Mouse (Mus musculus) testis, adult 2 months (tissue): ENCODE data around the gene Slc30a6. TPM values are rescaled to one million over a fixed set of nuclear protein-coding genes. Genes with fewer than 3 reads are reported as not detected.

Experiments used
- H3K27ac ChIP-seq: fragments of 200-500 bp; 2 replicates; pipeline ENCODE4 v1.5.1; 2012; ENCODE audit warnings: low read depth, low read length; ENCODE audit not compliant: control insufficient read depth, insufficient read depth
- H3K27me3 ChIP-seq: fragments of 200-500 bp; 2 replicates; pipeline ENCODE4 v1.6.1; 2012; ENCODE audit warnings: mild to moderate bottlenecking, low read length, moderate library complexity; ENCODE audit not compliant: control insufficient read depth, insufficient read depth
- H3K36me3 ChIP-seq: fragments of 200-500 bp; 2 replicates; pipeline ENCODE4 v1.6.1; 2012; ENCODE audit warnings: mild to moderate bottlenecking, low read length; ENCODE audit not compliant: control insufficient read depth, insufficient read depth
- H3K4me1 ChIP-seq: fragments of 200-500 bp; 2 replicates; pipeline ENCODE4 v1.6.1; 2012; ENCODE audit warnings: low read length; ENCODE audit not compliant: control insufficient read depth, insufficient read depth
- H3K4me3 ChIP-seq: fragments of 200-500 bp; 2 replicates; pipeline ENCODE4 v1.5.1; 2012; ENCODE audit warnings: low read depth, mild to moderate bottlenecking, low read length, moderate library complexity, mixed read lengths; ENCODE audit not compliant: control insufficient read depth
- CTCF ChIP-seq: fragments of 200-500 bp; IDR thresholded peaks from 2 replicates; pipeline ENCODE4 v1.5.1; 2012; ENCODE audit warnings: low read depth, mild to moderate bottlenecking, inconsistent platforms, low read length, moderate library complexity; ENCODE audit not compliant: control insufficient read depth, insufficient read depth, insufficient replicate concordance
- POLR2A ChIP-seq: fragments of 200-500 bp; IDR thresholded peaks from 2 replicates; pipeline ENCODE4 v1.6.1; 2012; ENCODE audit warnings: low read depth, mild to moderate bottlenecking, inconsistent platforms, low read length, moderate library complexity; ENCODE audit not compliant: control insufficient read depth
- polyA plus RNA-seq: library from polyadenylated mRNA; depleted of rRNA; stranded (reverse); fragments of >200 nt; gene quantifications from 2 replicates; pipeline ENCODE4 v1.2.3, GENCODE M21; 2012; rRNA removed

Slc30a6 gene
- polyA plus RNA-seq: 10.0 and 12.1 TPM in 2 replicates

- H3K27ac ChIP-seq: peak within 1 kb of the TSS; percentile 82
- H3K4me3 ChIP-seq: peak within 1 kb of the TSS; percentile 97
- TF ChIP-seq CTCF (no peak), POLR2A (peak; percentile 97)
- H3K36me3 ChIP-seq: no peaks in the 10 kb centered on the region
- peaks cover 2% of the 10 kb centered on the region for H3K4me1 ChIP-seq
- H3K27me3 ChIP-seq: no peaks in the 10 kb centered on the region
Measured at GRCm38 (mm10) chr17:74395383-74396065, at the start of gene Slc30a6. Gene Slc30a6 (plus strand): TSS chr17:74395608.

GRCm38 (mm10) chr17:74363592-74363991, 31.8 kb upstream of the Slc30a6 start:
- Histone ChIP-seq H3K27me3 (no peaks in the 10 kb centered on the region), H3K4me1 (no peaks in the 10 kb centered on the region), H3K27ac (no peak overlapping the region), H3K36me3 (peaks cover 2% of the 10 kb centered on the region), H3K4me3 (no peak overlapping the region)
- TF ChIP-seq POLR2A: no peak

GRCm38 (mm10) chr17:74376916-74377315, 18.5 kb upstream of the Slc30a6 start:
- peaks cover 2% of the 10 kb centered on the region for H3K36me3 ChIP-seq
- no peak for TF ChIP-seq POLR2A
- H3K27me3 ChIP-seq: no peaks in the 10 kb centered on the region
- H3K4me1 ChIP-seq: no peaks in the 10 kb centered on the region
- no peak overlapping the region for H3K4me3 ChIP-seq
- H3K27ac ChIP-seq: no peak overlapping the region

GRCm38 (mm10) chr17:74386657-74387056, 8.8 kb upstream of the Slc30a6 start:
- H3K4me1 ChIP-seq: no peaks in the 10 kb centered on the region
- H3K27ac ChIP-seq: no peak overlapping the region
- TF ChIP-seq CTCF (no peak), POLR2A (no peak)
- H3K36me3 ChIP-seq: no peaks in the 10 kb centered on the region; the same call in 1 of the 2 replicates
- H3K27me3 ChIP-seq: no peaks in the 10 kb centered on the region
- no peak overlapping the region for H3K4me3 ChIP-seq

- H3K4me3 ChIP-seq: no peak overlapping the region
- peaks cover under 1% of the 10 kb centered on the region for H3K4me1 ChIP-seq
- TF ChIP-seq POLR2A (no peak), CTCF (no peak)
- H3K36me3 ChIP-seq: no peaks in the 10 kb centered on the region
- no peaks in the 10 kb centered on the region for H3K27me3 ChIP-seq
- H3K27ac ChIP-seq: no peak overlapping the region
Measured at GRCm38 (mm10) chr17:74389847-74390246, 5.6 kb upstream of the Slc30a6 start.

GRCm38 (mm10) chr17:74394381-74394780, 1.0 kb upstream of the Slc30a6 start:
- Histone ChIP-seq H3K4me1 (peaks cover 2% of the 10 kb centered on the region), H3K36me3 (no peaks in the 10 kb centered on the region), H3K27me3 (no peaks in the 10 kb centered on the region), H3K27ac (no peak overlapping the region), H3K4me3 (peak overlapping the region; percentile 97; the same call in 1 of the 2 replicates)
- TF ChIP-seq CTCF (no peak), POLR2A (no peak)

- TF ChIP-seq POLR2A (no peak), CTCF (no peak)
- Histone ChIP-seq H3K27ac (peak overlapping the region; percentile 65), H3K27me3 (no peaks in the 10 kb centered on the region), H3K4me1 (peaks cover 2% of the 10 kb centered on the region), H3K4me3 (peak overlapping the region; percentile 97), H3K36me3 (no peaks in the 10 kb centered on the region)
Measured at GRCm38 (mm10) chr17:74394855-74395254, 553 bp upstream of the Slc30a6 start.
